Mouse (Mus musculus) MEL-GATA-1-ER (cell line): ENCODE measurements around the gene Adcy4.

Experiments
- DNase-seq: peaks from one replicate; pipeline ENCODE4 v3.0.0-alpha.2; 2012; ENCODE audit warnings: low read depth; ENCODE audit errors: extremely low read depth

The Adcy4 gene

DNA sequence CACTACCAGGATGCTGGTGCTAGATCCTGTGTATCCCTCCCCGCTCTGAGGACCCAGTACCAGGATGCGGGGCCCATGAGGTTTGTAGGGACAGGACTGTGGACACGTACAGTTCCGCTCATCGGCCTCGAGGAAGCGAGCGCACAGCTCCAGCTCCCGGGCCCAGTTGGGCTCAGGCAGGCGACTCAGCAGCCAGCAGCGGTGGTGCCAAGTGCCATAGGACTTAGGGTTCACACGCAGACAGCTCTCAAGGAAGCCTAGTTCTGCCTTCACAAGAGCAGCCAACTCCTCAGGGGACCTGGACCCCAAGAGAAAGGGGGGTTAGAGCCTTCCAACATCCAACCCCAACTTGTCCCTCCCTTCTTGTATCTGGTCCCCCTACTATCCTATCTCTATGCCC, 63.2 kb downstream of the Adcy4 start:
- no peak for DNase-seq

- no peak for DNase-seq
Observed at GRCm38 (mm10) chr14:55719737-55720136, 64.2 kb downstream of the Adcy4 start.
